Mouse (Mus musculus) adrenal gland, adult (tissue): ENCODE data around the gene Gimap8.
A peak's percentile ranks its signal among the peaks of the same experiment; 100 is the strongest.

Experiments
- DNase-seq, 2 experiments: peaks; one replicate each; pipeline ENCODE4 v3.0.0; 2022 to 2023; ENCODE audit warnings: low spot score in 1 of 2; ENCODE audit not compliant: inconsistent age in 2 of 2

Gimap8 gene

DNA sequence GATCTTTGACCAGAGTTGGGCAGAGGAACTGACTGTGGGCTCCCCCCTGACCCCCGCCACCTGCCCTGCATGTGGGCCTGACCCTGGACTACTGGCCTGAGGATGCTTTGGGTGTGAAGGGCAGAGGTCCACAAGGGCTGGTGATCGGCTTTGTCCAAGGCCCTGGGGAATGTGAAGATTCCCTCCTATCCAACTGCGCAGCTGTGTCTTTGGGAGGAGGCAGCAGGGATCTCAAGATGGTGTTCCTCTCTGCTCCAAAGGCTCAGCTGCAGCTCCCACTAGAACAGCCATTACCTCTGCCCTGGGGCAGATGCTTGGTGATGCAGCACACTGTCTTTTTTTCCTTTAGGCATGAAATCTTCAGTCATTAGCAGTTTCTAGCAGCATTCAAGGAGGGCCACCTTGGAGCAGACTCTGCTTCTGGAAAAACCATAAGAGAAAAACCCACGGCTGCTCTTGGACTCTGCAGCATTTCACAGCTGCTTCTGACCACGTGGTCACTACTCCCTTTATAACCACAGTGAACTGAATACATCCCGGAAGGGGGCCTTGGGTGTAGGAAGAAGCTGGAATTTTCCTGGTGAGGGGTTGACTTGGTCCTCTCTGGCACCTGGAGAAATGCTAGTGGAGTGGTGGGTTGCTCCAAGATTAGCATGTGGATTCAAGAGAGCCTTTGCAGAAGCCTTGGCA, 9.1 kb upstream of the Gimap8 start:
- DNase-seq, result peak in 1 of 2 experiments; percentile 3

- no peak for DNase-seq
Observed at GRCm38 (mm10) chr6:48638553-48638952, 8.5 kb upstream of the Gimap8 start.

- no peak for DNase-seq
Observed at GRCm38 (mm10) chr6:48641391-48641790, 5.6 kb upstream of the Gimap8 start.

DNA sequence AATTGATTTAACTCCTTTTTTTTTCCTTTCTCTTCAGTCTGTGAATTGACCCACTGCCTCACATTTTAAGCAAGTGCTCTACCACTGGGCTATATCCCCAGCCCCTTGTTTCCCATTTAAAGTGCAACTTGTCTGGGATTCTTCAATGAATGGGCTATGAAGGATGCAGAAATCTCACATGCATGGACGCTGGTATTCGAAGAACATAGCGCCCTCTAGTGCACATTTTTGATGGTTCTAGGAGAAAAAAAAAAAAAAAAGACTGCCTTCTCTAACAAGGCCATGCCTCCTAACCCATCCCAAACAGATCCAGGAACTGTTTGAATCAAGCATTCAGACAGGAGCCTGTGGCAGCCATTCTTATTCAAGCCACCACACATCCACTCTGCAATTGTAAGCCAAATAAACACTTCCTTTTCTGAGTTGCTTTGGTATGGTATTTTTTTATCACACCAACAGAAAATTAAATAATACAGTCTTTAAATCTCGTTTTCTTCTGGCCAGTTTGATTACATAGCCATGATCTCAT, 4.2 kb upstream of the Gimap8 start:
- peak in 1 of 2 experiments; percentile 86 for DNase-seq

DNA sequence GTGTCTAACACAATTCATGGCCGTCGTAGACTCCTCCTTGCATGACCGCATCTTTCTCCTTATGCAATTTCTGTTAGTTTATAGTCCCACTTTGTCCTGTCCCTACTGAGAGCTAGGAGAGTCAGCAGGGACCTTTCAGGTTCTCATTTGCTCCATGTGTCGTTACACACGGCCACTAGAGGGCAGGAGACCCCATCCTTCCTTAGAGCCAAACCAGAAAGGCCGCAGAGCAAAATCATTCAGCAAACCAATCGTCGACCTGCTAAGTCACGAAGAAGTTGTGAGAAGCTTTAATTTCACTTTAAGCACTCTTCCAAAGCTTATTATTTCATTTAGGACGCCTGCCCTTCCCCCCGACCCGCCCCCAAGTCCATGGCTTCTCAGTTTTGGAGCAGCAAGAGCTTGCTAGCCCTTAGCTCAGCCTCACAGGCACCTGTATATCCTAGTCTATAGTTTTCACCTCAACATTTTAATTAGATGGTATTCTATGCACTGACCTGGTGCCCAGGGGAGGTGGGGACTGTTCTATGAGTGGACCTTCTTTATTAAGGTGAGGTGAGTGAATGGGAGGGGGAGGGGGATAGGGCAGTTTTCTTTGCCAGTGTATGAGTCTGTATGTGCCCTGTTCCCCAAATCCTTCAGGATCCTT, 1.2 kb upstream of the Gimap8 start:
- DNase-seq, result peak; percentile 74 to 89

DNA sequence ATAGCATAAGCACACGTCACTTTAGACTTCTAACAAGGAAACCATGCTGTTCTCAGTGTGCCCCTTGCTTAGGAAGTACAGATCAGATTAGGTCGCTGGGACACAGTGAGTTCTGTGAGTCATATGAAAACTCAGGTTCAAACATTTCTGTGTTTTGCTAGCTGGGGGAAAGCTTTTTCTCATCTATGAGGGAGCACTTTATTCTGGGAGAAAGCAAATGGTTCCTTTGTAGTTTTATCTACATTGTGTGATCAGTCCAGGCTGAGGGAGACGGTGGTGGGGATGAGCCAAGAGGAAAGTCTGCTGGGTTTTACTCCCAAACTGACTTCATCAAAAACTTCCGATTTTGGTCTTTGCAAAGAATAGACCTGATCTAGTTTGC, 734 bp upstream of the Gimap8 start:
- no peak for DNase-seq

DNA sequence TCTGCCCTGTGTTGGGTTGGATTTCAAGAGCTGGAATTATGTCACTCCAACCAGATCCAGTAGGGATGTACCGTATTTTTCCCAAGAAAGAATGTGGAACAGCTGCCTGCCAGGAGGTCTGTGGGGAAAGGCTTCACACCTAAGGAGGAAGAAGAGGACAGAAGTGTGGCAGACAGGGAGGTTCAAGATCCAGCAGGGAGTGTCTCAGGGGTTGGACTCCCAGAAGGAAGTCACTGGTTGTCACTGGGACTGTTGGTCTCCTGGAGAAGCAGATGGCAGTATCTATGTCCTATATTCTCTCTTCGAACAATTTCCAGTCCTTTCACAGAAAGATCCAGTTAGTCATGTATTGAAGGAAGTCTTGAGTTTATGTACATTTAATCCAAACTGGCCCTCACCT, 577 bp downstream of the Gimap8 start:
- peak in 1 of 2 experiments; percentile 47 for DNase-seq

- no peak for DNase-seq
Observed at GRCm38 (mm10) chr6:48648779-48649178, 1.7 kb downstream of the Gimap8 start.

DNA sequence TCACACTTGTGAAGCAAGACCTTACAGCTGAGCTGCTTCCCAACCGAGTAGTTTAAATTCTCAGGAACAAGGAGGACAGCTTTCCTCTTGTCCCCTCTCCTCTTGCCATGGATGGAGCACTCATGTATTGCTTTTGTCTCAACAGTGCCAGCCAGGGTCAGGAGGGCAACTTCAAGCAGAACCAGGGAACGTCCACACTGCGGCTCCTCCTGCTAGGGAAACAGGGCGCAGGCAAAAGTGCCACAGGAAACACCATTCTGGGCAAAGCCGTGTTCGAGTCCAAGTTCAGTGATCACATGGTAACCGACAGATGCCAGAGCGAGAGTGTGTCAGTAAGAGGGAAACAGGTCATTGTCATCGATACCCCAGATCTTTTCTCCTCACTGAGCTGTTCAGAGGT, 3.0 kb downstream of the Gimap8 start:
- no peak for DNase-seq

GRCm38 (mm10) chr6:48658721-48659120, 11.7 kb downstream of the Gimap8 start:
- no peak for DNase-seq

DNA sequence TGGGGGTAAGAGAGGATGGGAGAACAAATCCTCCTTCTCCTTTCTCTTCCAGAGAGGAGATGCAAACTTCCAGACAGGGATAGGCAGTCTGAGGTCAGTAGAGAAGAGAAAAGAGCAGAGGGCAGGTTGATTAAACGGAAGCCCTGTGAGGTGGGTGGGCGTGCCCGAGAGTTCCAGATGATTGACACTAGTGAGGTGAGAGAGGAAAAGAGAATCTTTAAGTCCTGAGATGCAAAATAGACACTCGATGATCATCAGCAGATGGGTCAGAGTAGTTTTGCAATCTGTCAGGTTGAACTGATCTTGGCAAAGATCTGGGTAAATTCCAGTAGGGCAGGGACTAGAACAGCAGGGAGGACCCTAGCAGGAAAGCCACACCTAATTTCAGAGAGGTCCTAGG, 17.7 kb downstream of the Gimap8 start:
- DNase-seq, result no peak

DNA sequence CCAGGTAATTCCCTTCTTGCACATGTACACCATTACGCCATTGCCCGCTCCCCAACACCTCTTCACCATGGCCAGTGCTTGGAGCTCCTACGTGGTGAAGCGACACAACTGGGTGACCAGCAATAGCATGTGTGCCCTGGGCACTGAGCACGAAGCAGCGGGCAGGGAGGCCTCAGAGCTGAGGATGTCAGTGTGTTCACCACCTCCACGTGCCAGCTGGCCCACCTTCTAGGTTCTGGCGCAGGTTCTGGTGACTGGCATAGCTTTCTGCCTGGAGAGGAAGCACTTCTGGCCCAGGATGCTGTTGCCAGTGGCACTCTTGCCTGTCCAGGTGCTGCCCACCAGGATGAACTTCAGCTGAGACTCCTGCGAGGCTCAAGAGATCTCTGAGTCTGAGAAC, 18.4 kb downstream of the Gimap8 start:
- DNase-seq, result no peak

DNA sequence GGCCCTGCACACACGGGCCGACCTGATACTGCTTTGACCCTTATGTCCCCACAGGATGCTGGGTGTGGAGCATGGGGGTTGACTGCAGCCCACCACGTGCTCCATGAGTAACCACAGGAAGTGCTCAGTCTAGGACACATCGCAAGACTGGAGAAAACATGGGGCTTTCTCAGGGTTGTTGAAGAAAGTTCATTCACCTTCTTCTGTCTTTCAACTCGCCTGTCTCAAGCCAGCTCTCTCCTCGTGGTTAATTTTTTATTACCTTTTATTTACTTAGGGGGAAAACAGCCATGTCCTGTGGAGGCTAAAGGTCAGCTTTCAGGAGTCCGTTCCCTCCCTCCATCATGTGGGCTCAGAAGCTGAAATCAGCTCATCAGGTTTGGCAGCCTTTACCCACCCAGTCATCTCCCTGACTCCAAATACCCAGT, 19.1 kb downstream of the Gimap8 start:
- DNase-seq, result no peak

- no peak for DNase-seq
Observed at GRCm38 (mm10) chr6:48668022-48668421, 21.0 kb downstream of the Gimap8 start.

- DNase-seq, result no peak
Observed at GRCm38 (mm10) chr6:48669446-48669969, 22.5 kb downstream of the Gimap8 start.

DNA sequence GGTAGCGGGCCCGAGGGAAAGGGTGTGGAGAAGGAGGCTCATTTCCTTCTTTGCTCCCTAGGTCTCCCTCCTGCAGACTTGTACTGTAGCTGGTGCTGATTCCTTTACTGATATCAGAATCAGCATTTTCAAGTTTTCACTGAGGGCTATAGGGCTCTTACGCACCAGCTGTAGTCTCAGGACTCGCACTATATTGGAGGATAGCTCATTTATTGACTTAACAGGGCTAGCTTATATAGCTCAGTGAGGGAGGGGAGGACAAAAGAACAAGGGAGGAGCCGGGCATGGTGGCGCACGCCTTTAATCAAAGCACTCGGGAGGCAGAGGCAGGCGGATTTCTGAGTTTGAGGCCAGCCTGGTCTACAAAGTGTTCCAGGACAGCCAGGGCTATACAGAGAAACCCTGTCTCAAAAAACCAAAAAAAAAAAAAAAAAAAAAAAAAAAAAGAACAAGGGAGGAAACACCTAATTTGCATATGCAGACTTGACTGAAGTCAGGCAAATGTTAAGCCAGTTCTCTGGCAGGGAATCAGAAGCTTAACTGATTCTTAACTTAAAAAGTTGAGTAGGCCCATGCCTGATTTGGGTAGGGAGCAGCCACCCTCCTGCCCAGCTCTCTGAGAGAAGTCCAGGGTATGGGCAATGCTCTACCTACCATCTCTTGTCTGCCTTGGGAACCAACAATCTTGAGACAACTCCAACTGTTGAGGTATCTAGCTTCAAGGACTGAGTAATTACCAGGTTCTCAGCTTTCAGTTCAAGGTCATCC, 27.4 kb downstream of the Gimap8 start:
- DNase-seq, result peak in 1 of 2 experiments; percentile 15

GRCm38 (mm10) chr6:48675400-48675930, 28.4 kb downstream of the Gimap8 start:
- DNase-seq, result peak in 1 of 2 experiments; percentile 46

GRCm38 (mm10) chr6:48675931-48676859, 29.2 kb downstream of the Gimap8 start, which contains the start of gene Gimap9:
Gene Gimap9, plus strand, starts transcription at chr6:48676129.
- DNase-seq, result peak in 1 of 2 experiments; percentile 65

GRCm38 (mm10) chr6:48676860-48677415, 29.9 kb downstream of the Gimap8 start:
- no peak for DNase-seq
